Mouse (Mus musculus) stomach, postnatal 0 days (tissue): ENCODE measurements around the gene Ube2j2.

Experiments used
- CTCF ChIP-seq: IDR thresholded peaks from 2 replicates; pipeline ENCODE4 v1.5.1; 2016; ENCODE audit warnings: antibody characterized with exemption, low read depth, mild to moderate bottlenecking, moderate library complexity
- EP300 ChIP-seq: optimal IDR thresholded peaks from 2 replicates; pipeline ENCODE3; 2016; ENCODE audit warnings: antibody characterized with exemption

- TF ChIP-seq CTCF (no peak), EP300 (no peak)
Observed at GRCm38 (mm10) chr4:155895216-155895615, 48.4 kb upstream of the Ube2j2 start.
